Mouse (Mus musculus): ENCODE data around the gene Ccn1. TPM values are rescaled to one million over a fixed set of nuclear protein-coding genes. Genes with fewer than 3 reads are reported as not detected.

Ccn1 gene
- polyA plus RNA-seq, 1 experiment from 2014 or later: 4.6 TPM

DNA sequence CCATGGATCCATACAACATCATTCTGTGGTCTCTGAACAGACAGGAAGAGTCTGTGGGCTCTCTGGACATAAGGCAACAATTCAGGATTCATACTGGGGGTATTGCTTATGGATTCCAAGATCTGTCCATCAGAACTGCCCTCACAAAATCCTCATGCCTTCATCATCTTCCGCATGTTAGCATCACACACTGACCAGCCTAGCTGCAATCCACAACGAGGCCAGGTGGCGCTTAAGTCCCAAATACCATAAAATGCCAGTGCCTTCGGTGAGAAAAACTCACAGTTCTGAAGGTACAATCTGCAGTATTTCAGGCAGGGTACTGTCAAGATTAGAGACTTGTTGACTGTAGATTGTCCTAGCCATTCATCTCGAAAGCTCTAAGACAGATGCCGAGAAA is 4.3 kb downstream of the Ccn1 start:
- no peak overlapping the region for H3K27ac ChIP-seq
- H3K9me3 ChIP-seq (ENCODE audit: control insufficient read depth, low read length): no peaks in the 10 kb centered on the region
- DNase-seq (ENCODE audit: low spot score) (no peak), ATAC-seq (ENCODE audit: low FRiP score) (no peak)
- WGBS: 62% methylated on average over 6 of the region's 6 CpGs
- H3K4me3 ChIP-seq (replicated peaks; ENCODE audit: low read length): no peak overlapping the region
- no peak overlapping the region for H3K4me2 ChIP-seq (replicated peaks)
- peaks cover 8% of the 10 kb centered on the region for H3K4me1 ChIP-seq (replicated peaks; ENCODE audit: control insufficient read depth, insufficient read depth, low read length)
- no peak overlapping the region for H3K9ac ChIP-seq
- H3K27me3 ChIP-seq (ENCODE audit: control insufficient read depth, insufficient read depth, low read length): peaks cover 28% of the 10 kb centered on the region
- no peaks in the 10 kb centered on the region for H3K36me3 ChIP-seq (replicated peaks; ENCODE audit: control insufficient read depth, insufficient read depth)

GRCm38 (mm10) chr3:145642861-145643260 is 6.9 kb downstream of the Ccn1 start:
- H3K36me3 ChIP-seq (replicated peaks; ENCODE audit: control insufficient read depth, insufficient read depth): no peaks in the 10 kb centered on the region
- DNase-seq (ENCODE audit: low spot score): no peak
- ATAC-seq (ENCODE audit: low FRiP score): no peak
- 51% methylated on average over 11 of the region's 11 CpGs for WGBS
- H3K4me1 ChIP-seq (replicated peaks; ENCODE audit: control insufficient read depth, insufficient read depth, low read length): no peaks in the 10 kb centered on the region
- H3K27ac ChIP-seq: no peak overlapping the region
- no peak overlapping the region for H3K9ac ChIP-seq
- H3K27me3 ChIP-seq (ENCODE audit: control insufficient read depth, insufficient read depth, low read length): peaks cover 6% of the 10 kb centered on the region
- no peak overlapping the region for H3K4me2 ChIP-seq (replicated peaks)
- H3K4me3 ChIP-seq (replicated peaks; ENCODE audit: low read length): no peak overlapping the region
- H3K9me3 ChIP-seq (ENCODE audit: control insufficient read depth, low read length): no peaks in the 10 kb centered on the region

GRCm38 (mm10) chr3:145641878-145642277 is 7.9 kb downstream of the Ccn1 start:
- H3K27me3 ChIP-seq (ENCODE audit: control insufficient read depth, insufficient read depth, low read length): no peaks in the 10 kb centered on the region
- WGBS: 78% methylated on average over 3 of the region's 3 CpGs
- H3K4me3 ChIP-seq (replicated peaks; ENCODE audit: low read length): no peak overlapping the region
- H3K4me1 ChIP-seq (replicated peaks; ENCODE audit: control insufficient read depth, insufficient read depth, low read length): no peaks in the 10 kb centered on the region
- no peak overlapping the region for H3K4me2 ChIP-seq (replicated peaks)
- H3K9ac ChIP-seq: no peak overlapping the region
- no peak for ATAC-seq (ENCODE audit: low FRiP score)
- H3K27ac ChIP-seq: no peak overlapping the region
- H3K9me3 ChIP-seq (ENCODE audit: control insufficient read depth, low read length): no peaks in the 10 kb centered on the region
- H3K36me3 ChIP-seq (replicated peaks; ENCODE audit: control insufficient read depth, insufficient read depth): no peaks in the 10 kb centered on the region
- DNase-seq (ENCODE audit: low spot score): no peak

- DNase-seq (ENCODE audit: low spot score) (no peak), ATAC-seq (ENCODE audit: low FRiP score) (no peak)
- Histone ChIP-seq H3K27me3 (ENCODE audit: control insufficient read depth, insufficient read depth, low read length) (no peaks in the 10 kb centered on the region), H3K27ac (no peak overlapping the region), H3K9me3 (ENCODE audit: control insufficient read depth, low read length) (no peaks in the 10 kb centered on the region), H3K9ac (no peak overlapping the region), H3K4me3 (replicated peaks; ENCODE audit: low read length) (no peak overlapping the region), H3K4me2 (replicated peaks) (no peak overlapping the region), H3K4me1 (replicated peaks; ENCODE audit: control insufficient read depth, insufficient read depth, low read length) (no peaks in the 10 kb centered on the region), H3K36me3 (replicated peaks; ENCODE audit: control insufficient read depth, insufficient read depth) (no peaks in the 10 kb centered on the region)
- 86% methylated on average over 5 of the region's 5 CpGs for WGBS
These were observed 8.6 kb downstream of the Ccn1 start for GRCm38 (mm10) chr3:145641036-145641685.

- Histone ChIP-seq H3K27me3 (ENCODE audit: control insufficient read depth, insufficient read depth, low read length) (no peaks in the 10 kb centered on the region), H3K4me2 (replicated peaks) (no peak overlapping the region), H3K4me3 (replicated peaks; ENCODE audit: low read length) (no peak overlapping the region), H3K36me3 (replicated peaks; ENCODE audit: control insufficient read depth, insufficient read depth) (no peaks in the 10 kb centered on the region), H3K4me1 (replicated peaks; ENCODE audit: control insufficient read depth, insufficient read depth, low read length) (no peaks in the 10 kb centered on the region), H3K27ac (no peak overlapping the region), H3K9me3 (ENCODE audit: control insufficient read depth, low read length) (no peaks in the 10 kb centered on the region), H3K9ac (no peak overlapping the region)
- ATAC-seq (ENCODE audit: low FRiP score): no peak
- DNase-seq (ENCODE audit: low spot score): no peak
- 63% methylated on average over 4 of the region's 4 CpGs for WGBS
These were observed 9.2 kb downstream of the Ccn1 start for GRCm38 (mm10) chr3:145640583-145640982.

DNA sequence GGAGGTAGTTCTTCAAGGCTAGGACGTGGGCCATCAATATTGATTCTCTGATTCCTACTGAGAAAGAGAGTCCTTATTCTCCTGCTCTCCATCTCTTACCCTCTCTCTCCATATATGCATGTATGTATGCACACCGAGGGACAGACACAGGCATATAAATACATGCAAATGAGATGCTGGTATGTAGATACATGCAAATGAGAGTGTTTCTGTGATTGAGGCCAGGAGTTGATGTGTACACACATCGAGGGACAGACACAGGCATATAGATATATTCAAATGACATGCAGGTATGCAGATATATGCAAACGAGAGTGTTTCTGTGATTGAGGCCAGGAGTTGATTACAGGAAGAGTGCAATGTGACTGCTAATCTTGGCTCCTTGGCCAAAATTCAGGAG is 9.6 kb downstream of the Ccn1 start:
- Histone ChIP-seq H3K9me3 (ENCODE audit: control insufficient read depth, low read length) (no peaks in the 10 kb centered on the region), H3K36me3 (replicated peaks; ENCODE audit: control insufficient read depth, insufficient read depth) (no peaks in the 10 kb centered on the region), H3K4me2 (replicated peaks) (no peak overlapping the region), H3K4me1 (replicated peaks; ENCODE audit: control insufficient read depth, insufficient read depth, low read length) (no peaks in the 10 kb centered on the region), H3K9ac (no peak overlapping the region), H3K27me3 (ENCODE audit: control insufficient read depth, insufficient read depth, low read length) (no peaks in the 10 kb centered on the region), H3K27ac (no peak overlapping the region), H3K4me3 (replicated peaks; ENCODE audit: low read length) (no peak overlapping the region)
- ATAC-seq (ENCODE audit: low FRiP score) (peak; percentile 43; the same call in 1 of the 2 replicates), DNase-seq (ENCODE audit: low spot score) (no peak)
- 42% methylated on average over 4 of the region's 4 CpGs for WGBS

GRCm38 (mm10) chr3:145634002-145634710 is 15.6 kb downstream of the Ccn1 start:
- no peaks in the 10 kb centered on the region for H3K9me3 ChIP-seq (ENCODE audit: control insufficient read depth, low read length)
- no peaks in the 10 kb centered on the region for H3K36me3 ChIP-seq (replicated peaks; ENCODE audit: control insufficient read depth, insufficient read depth)
- H3K9ac ChIP-seq: no peak overlapping the region
- ATAC-seq (ENCODE audit: low FRiP score): no peak
- H3K27me3 ChIP-seq (ENCODE audit: control insufficient read depth, insufficient read depth, low read length): no peaks in the 10 kb centered on the region
- DNase-seq (ENCODE audit: low spot score): no peak
- 80% methylated on average over 14 of the region's 14 CpGs for WGBS
- H3K4me3 ChIP-seq (replicated peaks; ENCODE audit: low read length): no peak overlapping the region
- no peaks in the 10 kb centered on the region for H3K4me1 ChIP-seq (replicated peaks; ENCODE audit: control insufficient read depth, insufficient read depth, low read length)
- H3K4me2 ChIP-seq (replicated peaks): no peak overlapping the region
- no peak overlapping the region for H3K27ac ChIP-seq

- Histone ChIP-seq H3K9me3 (ENCODE audit: control insufficient read depth, low read length) (no peaks in the 10 kb centered on the region), H3K4me1 (replicated peaks; ENCODE audit: control insufficient read depth, insufficient read depth, low read length) (no peaks in the 10 kb centered on the region), H3K36me3 (replicated peaks; ENCODE audit: control insufficient read depth, insufficient read depth) (no peaks in the 10 kb centered on the region), H3K4me3 (replicated peaks; ENCODE audit: low read length) (no peak overlapping the region), H3K9ac (no peak overlapping the region), H3K4me2 (replicated peaks) (no peak overlapping the region), H3K27me3 (ENCODE audit: control insufficient read depth, insufficient read depth, low read length) (no peaks in the 10 kb centered on the region), H3K27ac (no peak overlapping the region)
- no peak for ATAC-seq (ENCODE audit: low FRiP score)
- whole genome bisulfite sequencing: 16% methylated on average over 6 of the region's 6 CpGs
- no peak for DNase-seq (ENCODE audit: low spot score)
These were observed 16.9 kb downstream of the Ccn1 start for GRCm38 (mm10) chr3:145632888-145633287.

- ATAC-seq (ENCODE audit: low FRiP score) (no peak; the same call in 1 of the 2 replicates), DNase-seq (ENCODE audit: low spot score) (no peak)
- H3K9ac ChIP-seq: no peak overlapping the region
- no peaks in the 10 kb centered on the region for H3K36me3 ChIP-seq (replicated peaks; ENCODE audit: control insufficient read depth, insufficient read depth)
- H3K9me3 ChIP-seq (ENCODE audit: control insufficient read depth, low read length): no peaks in the 10 kb centered on the region
- no peaks in the 10 kb centered on the region for H3K27me3 ChIP-seq (ENCODE audit: control insufficient read depth, insufficient read depth, low read length)
- no peak overlapping the region for H3K4me3 ChIP-seq (replicated peaks; ENCODE audit: low read length)
- 49% methylated on average over 5 of the region's 5 CpGs for WGBS
- H3K4me1 ChIP-seq (replicated peaks; ENCODE audit: control insufficient read depth, insufficient read depth, low read length): no peaks in the 10 kb centered on the region
- H3K27ac ChIP-seq: no peak overlapping the region
- H3K4me2 ChIP-seq (replicated peaks): no peak overlapping the region
These were observed 21.1 kb downstream of the Ccn1 start for GRCm38 (mm10) chr3:145628643-145629042.
